Mouse (Mus musculus) ES-Bruce4 (cell line): ENCODE data around the gene Gng4.

Experiments used
- CTCF ChIP-seq: IDR thresholded peaks from one replicate; pipeline ENCODE4 v1.8.1; 2011; ENCODE audit warnings: low read depth, low read length
- EP300 ChIP-seq: IDR thresholded peaks from 2 replicates; pipeline ENCODE4 v1.6.1; 2011; ENCODE audit warnings: low read depth, low read length; ENCODE audit not compliant: insufficient read depth
- POLR2A ChIP-seq: IDR thresholded peaks from one replicate; pipeline ENCODE4 v1.8.1; 2011; ENCODE audit warnings: low read length; ENCODE audit not compliant: insufficient read depth

- TF ChIP-seq CTCF = no peak
- no peak for TF ChIP-seq POLR2A
- TF ChIP-seq EP300 = no peak
Measured at GRCm38 (mm10) chr13:13783894-13784419, at the start of gene Gng4.
